Mouse (Mus musculus): ENCODE measurements at regions not wholly inside any gene's neighbourhood (a gene's known extent, or its start where the extent isn't known, plus 50 kb on each side); places are given as distances from the start of the nearest gene placed in this dataset.

- peaks cover 1% of the 10 kb centered on the region; the same call in 1 of the 2 replicates for H3K4me1 ChIP-seq (ENCODE audit: control insufficient read depth, insufficient read depth, low read length)
- no peak for TF ChIP-seq CTCF (IDR thresholded peaks at IDR 0.05; ENCODE audit: extremely low read depth, insufficient read depth, low read length)
- TF ChIP-seq POLR2A (IDR thresholded peaks at IDR 0.05; ENCODE audit: extremely low read depth, insufficient read depth, low read length) = no peak
- no peak overlapping the region for H3K27ac ChIP-seq (ENCODE audit: insufficient read depth, low read length)
- no peak overlapping the region for H3K4me3 ChIP-seq (ENCODE audit: insufficient read depth, low read length)
These were observed 144.6 kb downstream of the Ahr start for GRCm38 (mm10) chr12:35390266-35390665.

- no peak for TF ChIP-seq POLR2A (IDR thresholded peaks at IDR 0.05; ENCODE audit: extremely low read depth, insufficient read depth, low read length)
- TF ChIP-seq CTCF (IDR thresholded peaks at IDR 0.05; ENCODE audit: extremely low read depth, insufficient read depth, low read length) = no peak
- Histone ChIP-seq H3K4me3 (ENCODE audit: insufficient read depth, low read length) (no peak overlapping the region), H3K4me1 (ENCODE audit: control insufficient read depth, insufficient read depth, low read length) (peaks cover 1% of the 10 kb centered on the region; the same call in 1 of the 2 replicates)
These were observed 145.0 kb downstream of the Ahr start for GRCm38 (mm10) chr12:35389839-35390238.

GRCm38 (mm10) chr12:35384211-35384610, 150.6 kb downstream of the Ahr start:
- no peaks in the 10 kb centered on the region for H3K4me1 ChIP-seq (ENCODE audit: control insufficient read depth, insufficient read depth, low read length)
- H3K27ac ChIP-seq (ENCODE audit: insufficient read depth, low read length) = no peak overlapping the region
- no peak overlapping the region for H3K4me3 ChIP-seq (ENCODE audit: insufficient read depth, low read length)
- TF ChIP-seq POLR2A (IDR thresholded peaks at IDR 0.05; ENCODE audit: extremely low read depth, insufficient read depth, low read length) (no peak), CTCF (IDR thresholded peaks at IDR 0.05; ENCODE audit: extremely low read depth, insufficient read depth, low read length) (no peak)

More at GRCm38 (mm10) chr12:35389839-35390238, 145.0 kb downstream of the Ahr start:
- no peak overlapping the region for H3K27ac ChIP-seq (ENCODE audit: insufficient read depth, low read length)

GRCm38 (mm10) chr12:35377266-35377665, 157.6 kb downstream of the Ahr start:
- Histone ChIP-seq H3K27ac (ENCODE audit: insufficient read depth, low read length) (no peak overlapping the region), H3K4me1 (ENCODE audit: control insufficient read depth, insufficient read depth, low read length) (no peaks in the 10 kb centered on the region), H3K4me3 (ENCODE audit: insufficient read depth, low read length) (no peak overlapping the region)
- TF ChIP-seq POLR2A (IDR thresholded peaks at IDR 0.05; ENCODE audit: extremely low read depth, insufficient read depth, low read length) (no peak), CTCF (IDR thresholded peaks at IDR 0.05; ENCODE audit: extremely low read depth, insufficient read depth, low read length) (no peak)

GRCm38 (mm10) chr12:35376365-35376764, 158.5 kb downstream of the Ahr start:
- no peaks in the 10 kb centered on the region for H3K4me1 ChIP-seq (ENCODE audit: control insufficient read depth, insufficient read depth, low read length)
- no peak for TF ChIP-seq POLR2A (IDR thresholded peaks at IDR 0.05; ENCODE audit: extremely low read depth, insufficient read depth, low read length)
- TF ChIP-seq CTCF (IDR thresholded peaks at IDR 0.05; ENCODE audit: extremely low read depth, insufficient read depth, low read length) = no peak
- no peak overlapping the region for H3K27ac ChIP-seq (ENCODE audit: insufficient read depth, low read length)
- H3K4me3 ChIP-seq (ENCODE audit: insufficient read depth, low read length) = no peak overlapping the region

- no peak overlapping the region for H3K4me3 ChIP-seq (ENCODE audit: insufficient read depth, low read length)
- H3K27ac ChIP-seq (ENCODE audit: insufficient read depth, low read length) = no peak overlapping the region
- H3K4me1 ChIP-seq (ENCODE audit: control insufficient read depth, insufficient read depth, low read length) = no peaks in the 10 kb centered on the region
- TF ChIP-seq POLR2A (IDR thresholded peaks at IDR 0.05; ENCODE audit: extremely low read depth, insufficient read depth, low read length) (no peak), CTCF (IDR thresholded peaks at IDR 0.05; ENCODE audit: extremely low read depth, insufficient read depth, low read length) (no peak)
These were observed 176.9 kb downstream of the Ahr start for GRCm38 (mm10) chr12:35357901-35358300.

- Histone ChIP-seq H3K4me1 (ENCODE audit: control insufficient read depth, insufficient read depth, low read length) (no peaks in the 10 kb centered on the region), H3K27ac (ENCODE audit: insufficient read depth, low read length) (no peak overlapping the region), H3K4me3 (ENCODE audit: insufficient read depth, low read length) (no peak overlapping the region)
- TF ChIP-seq POLR2A (IDR thresholded peaks at IDR 0.05; ENCODE audit: extremely low read depth, insufficient read depth, low read length) = no peak
- TF ChIP-seq CTCF (IDR thresholded peaks at IDR 0.05; ENCODE audit: extremely low read depth, insufficient read depth, low read length) = no peak
These were observed 196.5 kb downstream of the Ahr start for GRCm38 (mm10) chr12:35338191-35338954.

- TF ChIP-seq CTCF (IDR thresholded peaks at IDR 0.05; ENCODE audit: extremely low read depth, insufficient read depth, low read length) (no peak), POLR2A (IDR thresholded peaks at IDR 0.05; ENCODE audit: extremely low read depth, insufficient read depth, low read length) (no peak)
- no peak overlapping the region for H3K4me3 ChIP-seq (ENCODE audit: insufficient read depth, low read length)
- no peak overlapping the region for H3K27ac ChIP-seq (ENCODE audit: insufficient read depth, low read length)
- no peaks in the 10 kb centered on the region for H3K4me1 ChIP-seq (ENCODE audit: control insufficient read depth, insufficient read depth, low read length)
These were observed 198.5 kb downstream of the Ahr start for GRCm38 (mm10) chr12:35336314-35336713.

- Histone ChIP-seq H3K4me1 (ENCODE audit: control insufficient read depth, insufficient read depth, low read length) (no peaks in the 10 kb centered on the region), H3K27ac (ENCODE audit: insufficient read depth, low read length) (no peak overlapping the region), H3K4me3 (ENCODE audit: insufficient read depth, low read length) (no peak overlapping the region)
- TF ChIP-seq POLR2A (IDR thresholded peaks at IDR 0.05; ENCODE audit: extremely low read depth, insufficient read depth, low read length) = no peak
- TF ChIP-seq CTCF (IDR thresholded peaks at IDR 0.05; ENCODE audit: extremely low read depth, insufficient read depth, low read length) = no peak
These were observed 200.3 kb downstream of the Ahr start for GRCm38 (mm10) chr12:35334344-35335075.

- TF ChIP-seq CTCF (IDR thresholded peaks at IDR 0.05; ENCODE audit: extremely low read depth, insufficient read depth, low read length) (peak; percentile 25; the same call in 1 of the 2 replicates), POLR2A (IDR thresholded peaks at IDR 0.05; ENCODE audit: extremely low read depth, insufficient read depth, low read length) (no peak)
- no peak overlapping the region for H3K27ac ChIP-seq (ENCODE audit: insufficient read depth, low read length)
These were observed 203.5 kb downstream of the Ahr start for GRCm38 (mm10) chr12:35331303-35331702.

More at GRCm38 (mm10) chr12:35331303-35331702, 203.5 kb downstream of the Ahr start:
- H3K4me3 ChIP-seq (ENCODE audit: insufficient read depth, low read length) = no peak overlapping the region
- no peaks in the 10 kb centered on the region for H3K4me1 ChIP-seq (ENCODE audit: control insufficient read depth, insufficient read depth, low read length)

Measured in cortical plate, adult 2 months (tissue).